Mouse (Mus musculus) B cell, adult 2 months (primary cell): ENCODE results near the gene Zzz3.
A peak's percentile ranks its signal among the peaks of the same experiment; 100 is the strongest.

Source experiments
- DNase-seq, 2 experiments: peaks; one replicate each; pipeline ENCODE4 v3.0.0; 2022

The Zzz3 gene

DNA sequence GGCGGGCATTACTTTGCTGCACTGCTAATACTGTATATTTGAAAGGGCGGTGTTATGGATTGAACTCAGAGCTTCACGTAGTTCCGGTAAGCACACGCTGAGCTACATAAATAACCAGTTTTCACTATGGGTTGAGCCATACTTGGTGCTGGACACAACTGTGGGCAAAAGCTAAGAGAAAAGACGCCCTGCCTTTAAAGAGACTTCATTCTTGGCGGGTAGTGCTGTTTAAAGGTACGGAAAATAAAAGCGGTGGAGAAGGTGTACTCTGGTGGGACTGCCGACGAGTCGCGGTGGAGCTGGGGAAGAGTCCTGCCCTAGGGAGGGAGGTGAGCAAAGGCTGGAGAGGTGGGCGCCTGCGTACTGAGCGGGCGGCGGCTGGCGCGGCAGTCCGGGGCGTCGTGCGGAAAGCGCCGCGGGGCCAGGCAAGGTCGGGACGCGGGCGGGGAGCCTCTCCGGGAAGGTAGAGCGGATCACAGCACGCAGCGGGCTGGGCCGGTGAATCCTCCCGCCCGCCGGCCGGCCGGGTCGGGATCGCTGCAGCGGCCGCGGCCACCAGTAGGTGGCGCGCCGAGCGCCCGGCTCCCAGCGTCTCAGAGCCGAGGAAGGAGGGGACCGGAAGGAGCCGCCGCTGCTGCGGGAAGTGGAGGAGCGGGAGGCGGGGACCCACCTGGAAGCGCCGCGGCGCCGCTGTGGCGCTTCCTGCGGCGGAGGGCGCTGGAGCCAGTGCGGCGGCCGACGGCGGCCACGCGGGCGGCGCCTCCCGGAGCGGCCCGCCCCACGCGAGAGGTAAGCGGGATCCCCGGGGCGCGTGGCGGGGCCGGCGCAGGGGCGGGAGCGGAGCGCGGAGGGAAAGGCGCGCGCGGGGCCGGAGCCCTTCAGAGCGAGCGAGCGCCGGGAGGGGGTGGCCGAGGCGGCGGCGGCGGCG lies at the start of gene Zzz3:
Gene Zzz3 (plus strand): TSS at position 124 of the 928 bp plus-strand sequence.
- peak; percentile 89 to 91 for DNase-seq

DNA sequence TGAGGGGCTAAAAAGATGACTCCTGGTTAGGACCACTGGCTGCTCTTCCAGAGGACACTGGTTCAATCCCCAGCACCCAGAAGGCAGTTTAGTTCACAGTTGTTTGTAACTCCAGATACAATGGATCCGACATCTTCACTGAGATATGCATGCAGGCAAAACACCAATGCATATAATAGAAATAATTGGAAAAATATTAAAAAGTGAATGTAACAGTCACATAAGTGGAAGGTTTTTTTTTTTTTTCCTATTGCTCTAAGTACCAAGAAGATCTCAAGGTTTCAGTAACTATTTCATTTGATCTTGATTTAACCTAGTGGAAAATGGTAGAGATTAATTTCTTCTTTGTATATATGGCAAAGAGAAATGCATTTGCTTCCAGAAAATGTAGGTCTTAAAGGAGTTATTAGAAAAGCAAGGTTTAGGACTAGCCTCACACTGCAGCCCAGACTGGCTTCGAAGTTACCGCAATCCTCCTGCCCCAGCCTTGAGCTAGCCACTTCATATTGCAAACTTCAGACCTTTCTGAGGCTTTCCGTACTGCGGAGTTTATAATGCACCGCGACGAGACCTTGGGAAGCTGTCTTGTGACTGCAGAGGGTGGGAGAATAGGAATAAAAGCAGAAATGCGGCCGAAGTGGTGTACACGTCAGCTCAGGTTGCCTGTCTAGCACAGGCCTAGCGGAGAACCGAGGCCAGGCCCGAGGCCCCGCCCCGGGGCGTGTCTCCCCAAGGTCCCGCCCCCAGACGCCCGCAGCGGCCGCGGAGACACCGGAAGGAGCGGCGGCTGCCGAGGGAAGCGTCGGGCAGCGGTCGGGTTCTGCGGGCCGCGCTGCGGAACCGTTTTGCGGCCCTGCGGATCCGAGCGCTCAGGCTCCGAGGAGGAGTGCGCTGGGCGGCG lies 49.3 kb upstream of the Zzz3 start, which contains the start of gene Usp33:
Gene Usp33 (plus strand): TSS at position 747 of the 901 bp plus-strand sequence.
- DNase-seq: peak; percentile 98

DNA sequence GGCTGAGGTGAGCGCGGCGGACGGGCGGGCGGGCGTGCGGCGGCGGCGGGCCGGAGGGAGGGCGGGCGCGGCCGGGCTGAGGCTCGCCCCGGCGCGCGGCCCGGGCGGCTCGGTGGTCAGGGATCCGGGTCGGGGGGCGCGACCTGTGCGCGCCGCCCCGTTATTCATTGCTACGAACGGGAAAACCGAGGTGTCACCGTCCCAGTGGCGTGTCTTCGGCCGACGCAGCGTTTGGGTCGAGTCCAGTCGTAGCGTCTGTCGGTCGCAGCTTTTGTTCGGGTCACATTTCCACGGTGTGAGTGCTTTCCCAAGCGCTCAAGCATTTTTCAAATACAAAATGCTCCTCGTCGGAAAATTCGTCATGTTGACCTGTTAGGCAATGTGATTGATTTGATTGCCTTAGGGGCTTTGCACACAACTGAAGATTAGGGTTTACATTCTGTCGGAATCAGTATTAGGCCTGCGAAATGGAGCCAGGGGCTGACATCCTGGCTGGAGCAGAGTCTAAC lies 48.6 kb upstream of the Zzz3 start:
- DNase-seq: no peak

DNA sequence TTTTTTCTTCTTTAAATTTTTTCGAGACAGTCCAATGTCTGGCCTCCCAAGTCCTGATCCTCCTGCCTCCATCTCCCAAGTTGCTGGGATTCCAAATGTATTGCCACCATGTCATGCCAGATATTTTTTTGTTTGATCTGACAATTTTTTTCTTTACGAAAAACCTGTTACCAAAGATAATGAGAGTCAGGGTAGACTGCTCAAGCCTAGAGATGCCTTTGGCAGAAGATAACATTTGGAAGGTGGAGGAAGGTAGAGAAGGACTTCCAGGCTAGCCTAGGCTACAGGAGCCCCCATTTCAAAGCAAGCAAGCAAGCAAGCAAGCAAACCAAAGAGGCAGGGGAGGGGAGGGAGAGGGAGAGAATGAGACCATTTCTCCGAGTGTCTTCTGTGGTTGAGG lies 48.0 kb upstream of the Zzz3 start:
- no peak for DNase-seq

DNA sequence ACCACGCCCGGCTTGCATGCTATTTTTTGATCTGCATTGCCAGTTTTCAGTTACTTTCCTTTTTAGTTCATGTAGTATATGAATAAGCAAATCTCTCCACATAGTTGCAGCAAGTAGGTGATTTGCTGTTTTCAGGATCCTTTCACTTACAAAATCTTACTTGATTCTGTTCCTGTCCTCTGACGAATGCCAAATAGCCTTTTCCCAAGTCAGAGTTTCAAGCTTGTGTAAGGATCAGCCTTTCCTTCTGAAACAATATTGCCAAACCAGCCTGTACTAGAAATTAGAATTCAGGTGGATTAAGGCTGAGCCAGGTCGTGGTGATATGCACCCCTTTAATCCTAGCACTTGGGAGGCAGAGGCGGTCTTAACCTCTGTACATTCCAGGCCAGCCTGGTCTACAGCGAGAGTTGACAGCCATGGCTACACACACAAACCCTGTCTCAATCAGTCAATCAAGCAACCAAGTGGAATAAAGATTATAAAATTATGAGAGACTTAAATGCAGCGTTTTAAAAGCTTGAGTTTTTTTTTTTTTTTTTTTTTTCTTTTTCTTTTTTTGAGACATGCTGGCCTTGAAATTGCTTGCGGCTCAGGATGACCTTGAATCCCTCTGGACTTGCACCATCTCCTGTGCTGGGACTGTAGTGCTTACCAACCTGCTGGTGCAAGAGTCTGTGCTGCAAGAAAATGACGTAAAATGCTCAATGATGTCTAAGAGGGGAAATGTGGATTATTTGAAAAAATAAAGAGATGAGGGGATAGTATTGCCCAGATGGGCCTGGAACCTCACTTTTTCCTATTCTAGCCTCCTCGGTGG lies 47.1 kb upstream of the Zzz3 start:
- no peak for DNase-seq

DNA sequence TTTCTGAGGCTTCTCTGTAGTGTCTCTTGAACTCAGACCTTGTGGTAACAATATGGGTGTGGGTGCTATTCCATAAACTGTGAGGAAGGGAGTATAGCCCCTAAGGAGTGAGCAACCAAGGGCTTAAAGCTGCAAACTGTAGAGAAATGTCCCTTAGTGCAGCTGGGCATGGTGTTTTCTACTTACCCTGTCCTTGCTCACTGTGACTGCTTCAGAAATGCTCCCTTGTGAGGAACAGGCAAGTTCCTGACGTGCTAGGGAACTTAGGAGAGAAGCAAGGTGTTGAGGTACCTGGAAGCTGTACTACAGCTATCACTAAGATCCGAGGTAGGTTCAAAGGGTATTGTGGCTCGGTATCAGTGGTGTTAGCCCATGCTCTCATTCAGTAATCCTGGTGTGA lies 44.8 kb upstream of the Zzz3 start:
- DNase-seq: no peak

DNA sequence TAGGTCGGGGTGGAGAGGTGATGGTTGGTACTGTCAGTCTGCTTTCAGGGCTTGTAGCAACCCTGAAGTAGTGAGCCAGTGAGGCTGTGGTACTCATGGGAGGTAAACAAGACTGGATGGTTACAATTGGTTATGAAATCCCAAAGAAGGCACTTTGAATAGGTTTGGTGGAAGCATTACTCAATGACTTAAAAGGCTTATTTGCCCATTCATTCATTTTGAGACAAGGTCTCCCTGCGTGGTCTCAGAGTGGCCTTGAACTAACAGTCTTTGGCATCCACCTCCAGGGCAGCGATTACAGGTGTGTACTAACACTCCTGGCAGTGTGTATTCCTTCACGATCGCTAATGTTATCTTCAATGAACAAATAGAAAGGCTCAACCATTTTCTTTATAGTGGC lies 44.3 kb upstream of the Zzz3 start:
- no peak for DNase-seq

DNA sequence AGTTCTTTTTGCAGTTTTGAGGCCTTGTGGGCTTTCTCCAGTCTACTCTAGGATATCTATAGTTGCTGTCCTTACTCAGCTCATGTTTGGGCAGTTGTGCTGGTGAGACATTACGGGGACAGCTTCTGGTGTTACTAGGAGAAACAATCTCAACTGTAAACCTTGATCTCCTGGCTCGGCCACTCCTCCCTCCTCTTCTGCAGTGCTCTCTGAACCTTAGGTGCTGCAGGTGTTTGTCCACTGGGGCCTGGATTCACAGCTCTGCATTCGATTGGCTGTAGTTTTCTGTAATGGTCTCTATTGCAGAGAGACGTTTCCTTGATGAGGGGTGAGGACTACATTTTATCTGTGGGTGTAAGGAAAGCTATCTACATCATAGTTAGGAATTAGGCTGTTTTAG lies 43.0 kb upstream of the Zzz3 start:
- no peak for DNase-seq

DNA sequence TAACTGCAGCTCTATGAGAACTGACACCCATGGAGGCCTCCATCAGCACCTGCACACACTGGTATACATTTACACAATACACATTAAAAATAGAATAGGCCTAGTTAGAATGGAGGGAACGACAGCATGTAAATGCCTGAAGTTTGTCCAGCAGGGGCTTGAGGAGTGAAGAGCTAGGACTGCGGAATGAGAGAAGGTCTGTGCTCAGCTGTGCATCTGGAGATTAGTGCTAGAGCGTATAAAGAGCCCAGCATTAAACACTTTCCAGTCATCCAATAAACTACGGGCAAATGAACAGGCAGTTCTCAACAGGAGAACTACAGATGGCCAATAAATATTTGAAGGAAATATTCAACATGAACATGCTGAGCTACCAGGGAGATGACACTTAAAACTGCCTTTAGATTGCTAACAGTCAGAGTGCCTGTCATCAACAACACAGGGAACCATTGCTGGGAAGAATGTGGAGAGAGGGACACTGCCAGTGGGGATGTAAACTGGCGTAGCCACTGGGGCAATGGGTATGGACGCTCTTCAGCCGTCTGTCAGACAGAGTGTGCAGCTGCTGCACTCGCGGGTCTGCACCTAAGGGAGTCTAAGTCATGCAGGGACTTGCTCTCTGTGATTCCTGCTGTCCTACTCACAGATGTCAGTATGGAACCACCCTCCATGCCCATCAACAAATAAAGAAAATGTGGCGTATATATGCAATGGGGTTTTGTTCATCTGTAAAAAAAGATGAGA lies 41.7 kb upstream of the Zzz3 start:
- DNase-seq: no peak

DNA sequence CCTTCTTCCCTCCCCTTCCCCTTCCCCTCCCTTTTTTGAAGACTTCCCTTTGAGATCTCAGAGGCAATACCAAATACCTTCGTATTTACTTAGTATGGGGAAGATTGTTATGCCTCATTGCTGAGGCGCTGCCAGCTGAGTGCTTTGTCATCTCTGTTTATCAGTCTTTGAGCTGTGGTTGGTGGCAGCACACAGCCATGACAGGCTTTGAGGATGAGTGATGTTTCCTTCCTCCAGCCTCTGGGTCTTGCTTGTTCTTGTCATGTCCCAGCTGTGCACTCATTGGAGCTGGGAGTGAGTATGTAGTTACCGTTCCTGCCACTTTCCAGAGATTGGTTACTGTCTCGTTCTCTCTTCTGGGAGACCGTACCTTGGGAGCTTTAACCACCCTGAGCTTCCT lies 39.9 kb upstream of the Zzz3 start:
- DNase-seq: peak; percentile 14 to 27

DNA sequence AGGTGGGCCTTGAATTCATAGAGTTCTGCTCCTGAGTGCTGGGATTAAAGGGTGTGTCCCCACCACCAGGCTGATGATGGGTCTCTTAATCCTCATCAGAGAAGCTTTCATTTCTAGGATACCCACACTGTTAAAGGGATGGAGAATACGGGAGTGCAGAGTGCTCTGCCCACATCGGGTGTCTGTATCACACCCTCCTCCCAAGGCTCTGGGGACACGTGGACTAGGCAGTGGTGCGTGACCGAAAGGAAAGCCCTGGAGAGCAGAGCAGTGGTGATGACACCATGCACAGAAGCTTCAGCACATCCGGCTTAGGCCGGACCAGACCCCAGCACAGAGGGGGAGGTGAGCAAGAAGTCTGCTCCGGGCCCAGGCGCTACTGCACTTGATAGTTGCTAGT lies 38.5 kb upstream of the Zzz3 start:
- DNase-seq: no peak

DNA sequence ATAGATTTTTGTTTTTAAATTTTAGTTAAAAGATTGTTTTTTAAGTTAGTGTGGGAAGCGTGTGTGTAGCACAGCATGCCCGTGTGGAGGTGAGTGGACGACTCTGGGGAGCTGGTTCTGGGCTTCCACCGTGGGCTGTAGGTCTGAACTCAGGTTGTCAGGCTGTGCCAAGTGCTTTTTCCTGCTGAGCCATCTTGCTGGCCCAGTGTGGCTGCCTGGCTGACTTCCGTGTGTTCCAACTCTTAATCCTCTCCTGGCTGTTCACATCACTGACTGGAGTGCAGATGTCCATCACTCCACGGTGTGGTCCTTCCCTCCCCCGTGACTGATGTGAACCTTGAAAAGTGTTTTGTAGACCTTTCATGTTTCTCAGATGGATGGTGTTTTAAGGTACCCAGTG lies 36.1 kb upstream of the Zzz3 start:
- no peak for DNase-seq

DNA sequence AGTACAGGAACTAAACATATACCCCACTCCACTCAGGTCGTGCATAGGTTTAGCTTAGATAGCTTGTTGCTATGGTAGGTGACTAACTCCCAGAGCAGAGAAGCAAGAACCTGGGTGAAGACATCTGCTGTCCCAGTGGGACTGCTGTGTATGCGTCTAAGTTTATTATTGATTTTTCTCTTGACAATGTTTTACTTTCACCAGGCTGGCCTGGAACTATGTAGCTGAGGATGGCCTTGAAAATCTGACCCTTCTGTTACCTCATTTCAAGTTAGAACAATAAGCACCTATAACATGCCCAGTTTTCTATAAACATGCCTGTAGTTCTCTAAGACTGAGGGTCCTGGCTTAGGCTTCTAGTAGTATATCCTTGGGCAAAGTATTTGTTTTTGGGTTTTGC lies 31.1 kb upstream of the Zzz3 start:
- DNase-seq: no peak

DNA sequence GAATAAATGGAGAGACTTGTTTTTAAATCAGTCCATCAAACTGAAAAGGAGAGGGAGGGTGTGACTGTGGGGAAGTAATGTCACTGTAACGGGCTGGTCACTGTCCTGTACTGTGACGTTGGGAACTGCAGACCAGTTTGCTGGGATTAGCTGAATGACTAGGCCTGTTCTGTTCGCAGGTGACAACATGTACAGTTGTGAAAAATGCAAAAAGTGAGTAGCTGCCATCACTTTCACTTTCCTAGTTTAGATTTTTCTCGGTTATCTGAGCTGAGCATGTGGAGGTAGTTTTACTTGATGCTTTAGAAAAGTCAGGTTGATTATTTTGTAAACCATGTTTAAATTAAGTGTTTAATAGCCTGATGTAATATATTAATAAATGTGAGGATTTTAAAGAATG lies 19.2 kb upstream of the Zzz3 start:
- no peak for DNase-seq

DNA sequence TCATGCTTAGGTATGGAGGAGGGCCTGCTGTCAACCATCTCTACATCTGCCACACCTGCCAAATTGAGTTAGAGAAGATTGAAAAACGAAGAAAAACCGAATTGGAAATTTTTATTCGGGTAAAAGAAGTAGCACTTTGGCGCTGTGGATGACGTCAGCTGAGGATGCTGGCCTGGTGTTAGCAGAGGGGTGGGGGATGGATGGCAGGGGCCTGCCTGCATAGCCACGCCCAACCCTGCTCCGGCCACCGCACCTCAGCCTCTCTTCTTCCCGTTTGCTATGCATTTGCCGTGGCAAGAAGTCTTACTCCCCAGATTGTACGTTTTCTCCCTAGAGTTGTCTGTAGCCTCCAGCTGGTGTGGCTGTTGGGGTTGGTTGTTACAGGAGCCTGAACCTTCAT lies 11.2 kb upstream of the Zzz3 start:
- DNase-seq: no peak

DNA sequence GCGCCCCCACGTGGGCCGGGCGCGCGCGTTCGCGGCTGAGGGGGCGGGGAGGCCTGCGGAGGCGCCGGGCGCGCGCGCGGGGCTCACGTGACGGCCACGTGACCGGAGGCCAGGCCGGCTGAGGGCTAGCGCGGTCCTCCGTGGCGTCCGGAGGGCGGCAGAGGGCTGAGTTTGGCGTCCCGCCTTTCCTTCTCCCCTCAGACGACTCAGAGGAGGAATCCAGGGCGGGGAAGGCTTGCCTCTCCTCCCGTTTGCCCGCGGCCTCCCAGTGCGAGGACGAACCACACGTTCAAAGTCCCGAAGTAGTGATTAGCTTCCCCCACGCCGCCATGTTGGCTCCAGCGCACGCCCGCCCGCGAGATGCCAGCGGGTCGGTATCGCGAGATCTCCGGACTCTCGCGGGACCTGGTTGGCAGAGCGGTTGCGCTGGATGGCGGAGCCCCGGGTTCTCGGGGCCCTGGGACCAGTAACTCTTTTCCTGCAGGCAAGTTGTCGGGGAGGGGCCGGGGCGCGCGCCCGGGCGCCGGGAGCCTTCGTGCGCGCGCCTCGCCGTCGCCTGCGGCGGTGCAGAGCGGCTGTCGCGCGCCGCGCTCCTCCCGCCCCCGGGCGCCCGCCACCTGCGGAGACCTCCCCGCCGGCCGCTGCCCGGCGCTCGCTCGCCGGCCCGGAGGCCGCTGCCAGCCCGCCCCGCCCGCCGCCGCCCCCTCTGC lies 1.2 kb downstream of the Zzz3 start:
- DNase-seq: peak; percentile 97 to 98

DNA sequence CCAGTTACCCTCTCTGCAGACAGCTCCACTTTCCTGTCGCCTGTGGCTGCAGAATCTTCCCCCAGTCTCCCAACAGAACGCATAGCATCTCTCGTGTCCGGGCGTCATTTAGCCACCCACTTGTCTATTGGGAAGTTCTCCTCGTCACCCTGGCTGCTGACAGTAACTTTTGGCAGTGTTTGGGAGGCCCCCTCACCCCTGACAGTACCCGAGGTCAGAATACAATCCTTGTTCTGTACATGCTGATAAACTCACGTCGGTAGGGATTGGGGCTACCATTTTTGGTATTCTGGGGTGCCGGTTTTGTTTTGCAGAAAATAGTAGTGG lies 1.7 kb downstream of the Zzz3 start:
- peak in 1 of 2 experiments; percentile 36 for DNase-seq

DNA sequence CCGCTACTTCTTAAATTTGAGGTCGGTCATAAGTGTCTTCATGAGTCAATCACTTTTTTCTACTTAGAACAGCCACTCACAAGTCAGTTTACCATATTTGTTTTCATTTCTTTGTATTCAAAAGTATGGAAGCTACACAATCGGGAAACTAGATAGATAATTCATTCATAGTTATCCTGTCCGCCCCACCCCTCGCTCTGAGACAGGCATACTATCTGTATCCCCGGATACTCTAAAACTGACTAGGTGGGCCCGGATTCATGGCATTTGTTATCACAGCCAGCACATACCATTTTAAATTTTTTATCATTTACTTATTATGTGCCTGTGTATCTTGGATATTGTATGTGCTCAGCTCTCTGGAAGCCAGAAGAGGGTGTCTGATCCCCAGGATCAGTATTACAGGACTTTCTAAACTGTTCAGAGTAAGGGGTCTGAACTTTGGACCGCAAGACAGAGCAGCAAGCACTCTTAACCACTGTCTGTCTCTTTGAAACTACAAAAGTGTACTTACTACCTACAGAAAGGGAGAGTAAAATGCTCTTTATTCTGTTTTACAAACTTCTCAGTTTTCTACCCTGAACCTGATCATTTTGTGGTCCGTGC lies 2.2 kb downstream of the Zzz3 start:
- no peak for DNase-seq

DNA sequence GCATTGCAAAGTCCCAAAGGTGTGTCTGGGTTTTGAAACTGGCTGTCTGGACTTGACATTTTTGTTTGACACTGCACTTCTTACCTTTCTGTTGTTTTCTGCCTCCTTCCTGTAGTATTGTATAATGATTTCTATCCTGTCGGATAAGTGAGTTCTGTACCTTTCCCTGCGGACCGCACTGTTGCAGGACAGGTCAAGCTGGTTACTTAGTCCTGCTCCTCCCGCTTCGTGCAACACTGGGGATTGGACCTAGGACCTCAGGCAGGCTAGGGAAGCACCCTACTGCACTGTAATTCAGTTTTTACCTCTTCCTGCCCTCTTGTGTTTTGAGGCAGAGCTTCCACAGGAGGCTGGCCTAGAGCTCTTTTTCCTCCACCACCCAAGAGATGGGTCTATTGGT lies 5.2 kb downstream of the Zzz3 start:
- DNase-seq: no peak

DNA sequence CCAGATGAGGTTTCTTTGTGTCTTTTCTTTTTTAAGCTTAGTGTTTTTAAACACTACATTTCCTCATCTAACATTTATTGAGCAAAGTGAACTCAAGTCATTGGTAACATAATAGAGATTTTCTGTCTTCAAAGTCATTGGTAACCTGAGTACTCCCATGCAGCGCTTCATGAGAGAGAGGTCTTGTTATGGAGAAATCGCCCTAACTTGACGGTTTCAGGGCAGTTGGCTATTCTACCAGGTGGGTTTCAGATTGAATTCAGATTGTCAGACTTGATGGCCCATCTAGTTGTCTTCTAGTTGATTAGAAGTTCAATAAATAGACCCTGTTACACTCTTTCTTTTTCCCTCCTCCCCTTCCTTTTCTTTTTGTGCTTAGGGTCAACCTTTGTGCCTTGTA lies 5.6 kb downstream of the Zzz3 start:
- no peak for DNase-seq
